ENCODE assay signal across 8 mouse cellular contexts in the genomic region with DNA sequence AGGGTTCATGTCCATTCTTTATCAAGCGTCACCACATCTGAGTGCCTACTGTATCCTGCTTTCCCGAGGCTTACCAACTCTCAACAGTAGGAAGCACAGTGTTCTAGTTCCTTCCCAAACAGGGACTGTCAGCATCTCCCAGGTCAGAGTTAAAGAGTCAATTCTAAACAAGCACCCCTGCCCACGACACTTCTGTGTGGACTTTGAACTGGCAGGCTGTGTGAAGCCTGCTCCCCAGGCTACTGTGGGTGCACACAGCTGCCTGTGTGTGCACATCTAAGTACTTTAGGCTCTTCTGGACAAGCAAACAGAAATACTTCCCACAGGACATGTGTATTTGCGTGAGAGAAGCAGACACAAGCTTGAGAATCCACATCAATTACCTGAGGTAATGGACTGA. TPM values are rescaled to one million over a fixed set of nuclear protein-coding genes. Genes with fewer than 3 reads are reported as not detected.
A peak's percentile ranks its signal among the peaks of the same experiment; 100 is the strongest.
DNase-seq lines count a peak whose midpoint lies in the region; ATAC-seq and TF ChIP-seq lines count a peak whose summit lies in the region.

No protein-coding gene starts in this region.

- TF ChIP-seq CTCF in forebrain, postnatal 0 days (IDR thresholded peaks at IDR 0.05; ENCODE audit: low read depth) = no peak
- no peak for TF ChIP-seq CTCF in lung, postnatal 0 days (IDR thresholded peaks at IDR 0.05)
- no peak for TF ChIP-seq CTCF in kidney, postnatal 0 days (IDR thresholded peaks at IDR 0.05; ENCODE audit: low read depth)
- TF ChIP-seq CTCF in small intestine, adult 2 months (IDR thresholded peaks at IDR 0.05; ENCODE audit: extremely low read depth, insufficient read length, insufficient replicate concordance, low read depth, low read length) = no peak

- no peaks in the 10 kb centered on the region for H3K9me3 ChIP-seq in forebrain, embryonic 12.5 days
- H3K9me3 ChIP-seq in forebrain, postnatal 0 days (ENCODE audit: low read length) = no peaks in the 10 kb centered on the region
- no peaks in the 10 kb centered on the region for H3K9me3 ChIP-seq in lung, postnatal 0 days (ENCODE audit: low read length)
- no peaks in the 10 kb centered on the region for H3K9me3 ChIP-seq in kidney, postnatal 0 days (replicated peaks; ENCODE audit: low read length)

- 89% methylated on average over 4 of the region's 4 CpGs for WGBS in forebrain, embryonic 12.5 days
- WGBS in forebrain, postnatal 0 days = 82% methylated on average over 4 of the region's 4 CpGs
- 37% methylated on average over 4 of the region's 4 CpGs for WGBS in lung, postnatal 0 days
- 51% methylated on average over 4 of the region's 4 CpGs for WGBS in kidney, postnatal 0 days
- WGBS in small intestine, adult 2 months = 27% methylated on average over 4 of the region's 4 CpGs

- H3K36me3 ChIP-seq in forebrain, embryonic 12.5 days (replicated peaks) = no peaks in the 10 kb centered on the region
- H3K36me3 ChIP-seq in forebrain, postnatal 0 days (ENCODE audit: insufficient read depth) = no peaks in the 10 kb centered on the region
- no peaks in the 10 kb centered on the region for H3K36me3 ChIP-seq in lung, postnatal 0 days (ENCODE audit: insufficient read depth, low read length)
- no peaks in the 10 kb centered on the region for H3K36me3 ChIP-seq in kidney, postnatal 0 days (ENCODE audit: insufficient read depth, low read length)
- peaks cover 28% of the 10 kb centered on the region for H3K36me3 ChIP-seq in small intestine, adult 2 months (ENCODE audit: control insufficient read depth, insufficient read depth, low read length)

- no peak overlapping the region for H3K4me2 ChIP-seq in forebrain, embryonic 12.5 days
- no peak overlapping the region for H3K4me2 ChIP-seq in forebrain, postnatal 0 days (ENCODE audit: low read depth)
- H3K4me2 ChIP-seq in lung, postnatal 0 days (replicated peaks; ENCODE audit: low read depth, low read length) = no peak overlapping the region
- no peak overlapping the region for H3K4me2 ChIP-seq in kidney, postnatal 0 days (ENCODE audit: low read length)

- peak overlapping the region; percentile 43; the same call in 1 of the 2 replicates for H3K27ac ChIP-seq in forebrain, embryonic 12.5 days
- no peak overlapping the region for H3K27ac ChIP-seq in forebrain, postnatal 0 days (ENCODE audit: low read depth, low read length)
- peak overlapping the region; percentile 77 for H3K27ac ChIP-seq in lung, postnatal 0 days (ENCODE audit: low read length)
- peak overlapping the region; percentile 84 for H3K27ac ChIP-seq in kidney, postnatal 0 days
- H3K27ac ChIP-seq in small intestine, adult 2 months (ENCODE audit: insufficient read depth, low read depth, low read length) = peak overlapping the region; percentile 60

- H3K9ac ChIP-seq in forebrain, embryonic 12.5 days = no peak overlapping the region
- no peak overlapping the region for H3K9ac ChIP-seq in forebrain, postnatal 0 days
- H3K9ac ChIP-seq in lung, postnatal 0 days (replicated peaks; ENCODE audit: low read depth) = no peak overlapping the region
- no peak overlapping the region for H3K9ac ChIP-seq in kidney, postnatal 0 days (ENCODE audit: low read depth, low read length)

- TF ChIP-seq POLR2A in small intestine, adult 2 months (IDR thresholded peaks at IDR 0.05; ENCODE audit: low read depth, low read length) = no peak

- 0 out of 2 replicates have a peak, but pooled peaks cover 4% of the 10 kb centered on the region for H3K27me3 ChIP-seq in forebrain, embryonic 12.5 days
- H3K27me3 ChIP-seq in forebrain, postnatal 0 days (ENCODE audit: insufficient read depth, low read length) = no peaks in the 10 kb centered on the region
- no peaks in the 10 kb centered on the region for H3K27me3 ChIP-seq in lung, postnatal 0 days (replicated peaks; ENCODE audit: insufficient read depth, low read length)
- no peaks in the 10 kb centered on the region for H3K27me3 ChIP-seq in kidney, postnatal 0 days (ENCODE audit: insufficient read depth, low read length)
- H3K27me3 ChIP-seq in small intestine, adult 2 months (ENCODE audit: control insufficient read depth, insufficient read depth, low read length) = no peaks in the 10 kb centered on the region

- no peak overlapping the region for H3K4me3 ChIP-seq in forebrain, embryonic 12.5 days (replicated peaks)
- H3K4me3 ChIP-seq in forebrain, postnatal 0 days (ENCODE audit: low read depth, low read length) = no peak overlapping the region
- H3K4me3 ChIP-seq in lung, postnatal 0 days (ENCODE audit: low read depth, low read length) = no peak overlapping the region
- no peak overlapping the region for H3K4me3 ChIP-seq in kidney, postnatal 0 days (replicated peaks; ENCODE audit: low read depth, low read length)
- H3K4me3 ChIP-seq in small intestine, adult 2 months (ENCODE audit: low read depth, low read length) = no peak overlapping the region

- no peak for TF ChIP-seq EP300 in lung, postnatal 0 days (IDR thresholded peaks at IDR 0.05)

- no peak for ATAC-seq in forebrain, embryonic 12.5 days (ENCODE audit: low FRiP score)
- no peak for ATAC-seq in forebrain, postnatal 0 days
- ATAC-seq in lung, postnatal 0 days = no peak
- no peak for ATAC-seq in kidney, postnatal 0 days (replicated peaks; ENCODE audit: low FRiP score, low read depth)
- no peak for ATAC-seq in megakaryocyte progenitor cell, adult 5-6 weeks (replicated peaks; ENCODE audit: poor library complexity)

- no peak for DNase-seq in forebrain, postnatal 0 days
- no peak for DNase-seq in lung, postnatal 0 days (ENCODE audit: low spot score)
- DNase-seq in lung, postnatal 25 days (ENCODE audit: low spot score) = no peak
- DNase-seq in kidney, postnatal 0 days (ENCODE audit: low spot score) = no peak
- no peak for DNase-seq in layer of hippocampus, postnatal 36 days

- peaks cover 44% of the 10 kb centered on the region for H3K4me1 ChIP-seq in forebrain, embryonic 12.5 days
- 0 out of 2 replicates have a peak, but pooled peaks cover 12% of the 10 kb centered on the region for H3K4me1 ChIP-seq in forebrain, postnatal 0 days (ENCODE audit: insufficient read depth)
- H3K4me1 ChIP-seq in lung, postnatal 0 days (ENCODE audit: insufficient read depth, low read depth, low read length) = peaks cover 51% of the 10 kb centered on the region; the same call in 1 of the 2 replicates
- peaks cover 76% of the 10 kb centered on the region for H3K4me1 ChIP-seq in kidney, postnatal 0 days (replicated peaks; ENCODE audit: insufficient read depth, low read length)
- peaks cover 52% of the 10 kb centered on the region for H3K4me1 ChIP-seq in small intestine, adult 2 months (ENCODE audit: control insufficient read depth, insufficient read depth, insufficient read length, low read length)

RNA-seq across cellular contexts. Expression of gene Actn4, which starts 20.6 kb away (rescaled TPM):
- polyA plus RNA-seq in forebrain, embryonic 12.5 days (2016; fragmentation: Nextera tagmentation; extraction: Ambion mirVana) = 159 and 171 TPM in 2 replicates
- 45.1 and 71.2 TPM in 2 replicates for total RNA-seq in forebrain, postnatal 0 days (2014; rRNA removed)
- 96.0 and 103 TPM in 2 replicates for polyA plus RNA-seq in forebrain, postnatal 0 days (2015; fragmentation: Nextera tagmentation; extraction: Ambion mirVana)
- polyA plus RNA-seq in lung, postnatal 0 days (2015; fragmentation: Nextera tagmentation; extraction: Ambion mirVana) = 202 and 218 TPM in 2 replicates
- polyA plus RNA-seq in kidney, postnatal 0 days (2015; fragmentation: Nextera tagmentation; extraction: Ambion mirVana) = 255 and 280 TPM in 2 replicates
- 506 and 1,069 TPM in 2 replicates for polyA plus RNA-seq in small intestine, adult 2 months (2012; rRNA removed)
- total RNA-seq in layer of hippocampus, postnatal 36 days (2021) = 100 to 1,000 TPM; 121 to 130 TPM
- 86.4 and 87.2 TPM in 2 replicates for total RNA-seq in megakaryocyte progenitor cell, adult 5-6 weeks (2015)
- total RNA-seq in megakaryocyte progenitor cell, adult 5-6 weeks (2017) = 47.1 and 49.5 TPM in 2 replicates

RNA-seq across cellular contexts. Expression of gene Eif3k, which starts 40.1 kb away (rescaled TPM):
- 314 and 342 TPM in 2 replicates for polyA plus RNA-seq in forebrain, embryonic 12.5 days (2016; fragmentation: Nextera tagmentation; extraction: Ambion mirVana)
- total RNA-seq in forebrain, postnatal 0 days (2014; rRNA removed) = 360 and 399 TPM in 2 replicates
- polyA plus RNA-seq in forebrain, postnatal 0 days (2015; fragmentation: Nextera tagmentation; extraction: Ambion mirVana) = 318 and 368 TPM in 2 replicates
- 287 and 294 TPM in 2 replicates for polyA plus RNA-seq in lung, postnatal 0 days (2015; fragmentation: Nextera tagmentation; extraction: Ambion mirVana)
- 467 and 479 TPM in 2 replicates for polyA plus RNA-seq in kidney, postnatal 0 days (2015; fragmentation: Nextera tagmentation; extraction: Ambion mirVana)
- polyA plus RNA-seq in small intestine, adult 2 months (2012; rRNA removed) = 135 and 169 TPM in 2 replicates
- total RNA-seq in layer of hippocampus, postnatal 36 days (2021) = 100 to 1,000 TPM; 190 to 196 TPM
- 248 and 305 TPM in 2 replicates for total RNA-seq in megakaryocyte progenitor cell, adult 5-6 weeks (2015)
- total RNA-seq in megakaryocyte progenitor cell, adult 5-6 weeks (2017) = 384 and 406 TPM in 2 replicates

RNA-seq across cellular contexts. Expression of gene Map4k1, which starts 40.3 kb away (rescaled TPM):
- 5.0 and 5.7 TPM in 2 replicates for polyA plus RNA-seq in forebrain, embryonic 12.5 days (2016; fragmentation: Nextera tagmentation; extraction: Ambion mirVana)
- 3.6 and 8.9 TPM in 2 replicates for total RNA-seq in forebrain, postnatal 0 days (2014; rRNA removed)
- polyA plus RNA-seq in forebrain, postnatal 0 days (2015; fragmentation: Nextera tagmentation; extraction: Ambion mirVana) = 18.8 and 18.9 TPM in 2 replicates
- 2.0 and 3.5 TPM in 2 replicates for polyA plus RNA-seq in lung, postnatal 0 days (2015; fragmentation: Nextera tagmentation; extraction: Ambion mirVana)
- polyA plus RNA-seq in kidney, postnatal 0 days (2015; fragmentation: Nextera tagmentation; extraction: Ambion mirVana) = 7.6 and 9.5 TPM in 2 replicates
- polyA plus RNA-seq in small intestine, adult 2 months (2012; rRNA removed) = 11.1 and 21.3 TPM in 2 replicates
- 1 to 10 TPM; 1.7 to 1.9 TPM for total RNA-seq in layer of hippocampus, postnatal 36 days (2021)
- total RNA-seq in megakaryocyte progenitor cell, adult 5-6 weeks (2015) = 38.5 and 49.8 TPM in 2 replicates
- 62.8 and 65.6 TPM in 2 replicates for total RNA-seq in megakaryocyte progenitor cell, adult 5-6 weeks (2017)
